Mouse (Mus musculus): ENCODE measurements around the gene Bmpr1a. TPM values are rescaled to one million over a fixed set of nuclear protein-coding genes. Genes with fewer than 3 reads are reported as not detected.

The Bmpr1a gene
- 35.5 and 37.5 TPM in 2 replicates for polyA plus RNA-seq (2016; fragmentation: Nextera tagmentation; extraction: Ambion mirVana)

- Histone ChIP-seq H3K4me1 (peaks cover 29% of the 10 kb centered on the region), H3K27ac (peak within 1 kb of the TSS; percentile 87), H3K4me2 (replicated peaks) (peak within 1 kb of the TSS; percentile 65), H3K9me3 (no peaks in the 10 kb centered on the region), H3K27me3 (replicated peaks) (no peaks in the 10 kb centered on the region), H3K36me3 (no peaks in the 10 kb centered on the region), H3K4me3 (peak within 1 kb of the TSS; percentile 84), H3K9ac (peak within 1 kb of the TSS; percentile 96)
- 9% methylated on average over 15 of the region's 15 CpGs for WGBS
- ATAC-seq (ENCODE audit: low FRiP score, low read depth), result no peak
These were observed at the start of gene Bmpr1a for GRCm38 (mm10) chr14:34503325-34503647. Gene Bmpr1a, minus strand, starts transcription at chr14:34503341.

- WGBS, result 93% methylated on average over 5 of the region's 5 CpGs
- H3K4me2 ChIP-seq (replicated peaks), result no peak overlapping the region
- H3K4me1 ChIP-seq, result peaks cover 3% of the 10 kb centered on the region; the same call in 1 of the 2 replicates
- H3K27me3 ChIP-seq (replicated peaks), result no peaks in the 10 kb centered on the region
- no peak for ATAC-seq (ENCODE audit: low FRiP score, low read depth)
- no peak overlapping the region for H3K27ac ChIP-seq
- H3K4me3 ChIP-seq, result no peak overlapping the region
- no peaks in the 10 kb centered on the region for H3K9me3 ChIP-seq
- no peak overlapping the region for H3K9ac ChIP-seq
- no peaks in the 10 kb centered on the region for H3K36me3 ChIP-seq
These were observed 49.1 kb upstream of the Bmpr1a start for GRCm38 (mm10) chr14:34552226-34552625.

GRCm38 (mm10) chr14:34549004-34549671, 46.0 kb upstream of the Bmpr1a start:
- WGBS, result under 1% methylated on average over 55 of the region's 55 CpGs

GRCm38 (mm10) chr14:34548391-34549001, 45.4 kb upstream of the Bmpr1a start:
- Histone ChIP-seq H3K27ac (no peak overlapping the region), H3K9me3 (no peaks in the 10 kb centered on the region), H3K36me3 (no peaks in the 10 kb centered on the region), H3K4me3 (peak overlapping the region; percentile 70), H3K27me3 (replicated peaks) (no peaks in the 10 kb centered on the region), H3K4me1 (peaks cover 3% of the 10 kb centered on the region; the same call in 1 of the 2 replicates), H3K4me2 (replicated peaks) (peak overlapping the region; percentile 88), H3K9ac (peak overlapping the region; percentile 82)
- peak; percentile 61 for ATAC-seq (ENCODE audit: low FRiP score, low read depth)
- WGBS, result 1% methylated on average over 27 of the region's 27 CpGs

More at GRCm38 (mm10) chr14:34549004-34549671, 46.0 kb upstream of the Bmpr1a start:
- Histone ChIP-seq H3K27me3 (replicated peaks) (no peaks in the 10 kb centered on the region), H3K9me3 (no peaks in the 10 kb centered on the region), H3K36me3 (no peaks in the 10 kb centered on the region), H3K4me2 (replicated peaks) (peak overlapping the region; percentile 88), H3K4me1 (peaks cover 3% of the 10 kb centered on the region; the same call in 1 of the 2 replicates), H3K4me3 (peak overlapping the region; percentile 70), H3K27ac (peak overlapping the region; percentile 64; the same call in 1 of the 2 replicates), H3K9ac (peak overlapping the region; percentile 82)
- ATAC-seq (ENCODE audit: low FRiP score, low read depth), result peak; percentile 96

GRCm38 (mm10) chr14:34544545-34544944, 41.4 kb upstream of the Bmpr1a start:
- 82% methylated on average over 2 of the region's 2 CpGs for WGBS
- Histone ChIP-seq H3K9ac (no peak overlapping the region), H3K36me3 (no peaks in the 10 kb centered on the region), H3K4me2 (replicated peaks) (no peak overlapping the region), H3K27ac (no peak overlapping the region), H3K27me3 (replicated peaks) (no peaks in the 10 kb centered on the region), H3K9me3 (no peaks in the 10 kb centered on the region), H3K4me1 (peaks cover 3% of the 10 kb centered on the region; the same call in 1 of the 2 replicates), H3K4me3 (no peak overlapping the region)
- ATAC-seq (ENCODE audit: low FRiP score, low read depth), result no peak

GRCm38 (mm10) chr14:34544001-34544400, 40.9 kb upstream of the Bmpr1a start:
- WGBS, result 89% methylated on average over 6 of the region's 6 CpGs
- no peak overlapping the region for H3K27ac ChIP-seq
- H3K4me3 ChIP-seq, result no peak overlapping the region
- no peak overlapping the region for H3K4me2 ChIP-seq (replicated peaks)
- H3K36me3 ChIP-seq, result no peaks in the 10 kb centered on the region
- ATAC-seq (ENCODE audit: low FRiP score, low read depth), result no peak
- H3K4me1 ChIP-seq, result peaks cover 3% of the 10 kb centered on the region; the same call in 1 of the 2 replicates
- H3K9me3 ChIP-seq, result no peaks in the 10 kb centered on the region
- no peak overlapping the region for H3K9ac ChIP-seq
- H3K27me3 ChIP-seq (replicated peaks), result no peaks in the 10 kb centered on the region

- WGBS, result 82% methylated on average over 6 of the region's 6 CpGs
- H3K4me2 ChIP-seq (replicated peaks), result no peak overlapping the region
These were observed 40.5 kb upstream of the Bmpr1a start for GRCm38 (mm10) chr14:34543596-34543995.

GRCm38 (mm10) chr14:34541896-34542295, 38.8 kb upstream of the Bmpr1a start:
- no peaks in the 10 kb centered on the region for H3K36me3 ChIP-seq
- no peak overlapping the region for H3K4me2 ChIP-seq (replicated peaks)
- no peak for ATAC-seq (ENCODE audit: low FRiP score, low read depth)
- 93% methylated on average over 5 of the region's 5 CpGs for WGBS
- no peaks in the 10 kb centered on the region for H3K9me3 ChIP-seq
- no peak overlapping the region for H3K4me3 ChIP-seq
- no peak overlapping the region for H3K9ac ChIP-seq
- H3K4me1 ChIP-seq, result no peaks in the 10 kb centered on the region
- no peak overlapping the region for H3K27ac ChIP-seq
- no peaks in the 10 kb centered on the region for H3K27me3 ChIP-seq (replicated peaks)

More at GRCm38 (mm10) chr14:34543596-34543995, 40.5 kb upstream of the Bmpr1a start:
- H3K9me3 ChIP-seq, result no peaks in the 10 kb centered on the region
- no peaks in the 10 kb centered on the region for H3K36me3 ChIP-seq
- H3K27me3 ChIP-seq (replicated peaks), result no peaks in the 10 kb centered on the region
- peaks cover 3% of the 10 kb centered on the region; the same call in 1 of the 2 replicates for H3K4me1 ChIP-seq
- H3K9ac ChIP-seq, result no peak overlapping the region
- no peak overlapping the region for H3K4me3 ChIP-seq
- ATAC-seq (ENCODE audit: low FRiP score, low read depth), result no peak
- H3K27ac ChIP-seq, result no peak overlapping the region

GRCm38 (mm10) chr14:34540685-34541162, 37.6 kb upstream of the Bmpr1a start:
- Histone ChIP-seq H3K4me3 (no peak overlapping the region), H3K27ac (no peak overlapping the region), H3K27me3 (replicated peaks) (no peaks in the 10 kb centered on the region), H3K36me3 (no peaks in the 10 kb centered on the region), H3K9me3 (no peaks in the 10 kb centered on the region), H3K4me1 (no peaks in the 10 kb centered on the region), H3K9ac (no peak overlapping the region), H3K4me2 (replicated peaks) (peak overlapping the region; percentile 30; the same call in 1 of the 2 replicates)
- 8% methylated on average over 17 of the region's 17 CpGs for WGBS
- ATAC-seq (ENCODE audit: low FRiP score, low read depth), result peak; percentile 54

- no peaks in the 10 kb centered on the region for H3K4me1 ChIP-seq
- H3K9me3 ChIP-seq, result no peaks in the 10 kb centered on the region
- no peaks in the 10 kb centered on the region for H3K36me3 ChIP-seq
- no peak overlapping the region for H3K27ac ChIP-seq
- ATAC-seq (ENCODE audit: low FRiP score, low read depth), result no peak
- H3K4me3 ChIP-seq, result no peak overlapping the region
- no peak overlapping the region for H3K4me2 ChIP-seq (replicated peaks)
- no peak overlapping the region for H3K9ac ChIP-seq
- WGBS, result 62% methylated on average over 4 of the region's 4 CpGs
- no peaks in the 10 kb centered on the region for H3K27me3 ChIP-seq (replicated peaks)
These were observed 32.7 kb upstream of the Bmpr1a start for GRCm38 (mm10) chr14:34535883-34536282.

GRCm38 (mm10) chr14:34533537-34533936, 30.4 kb upstream of the Bmpr1a start:
- WGBS, result 88% methylated on average over 5 of the region's 5 CpGs
- no peaks in the 10 kb centered on the region; the same call in 1 of the 2 replicates for H3K27me3 ChIP-seq (replicated peaks)
- ATAC-seq (ENCODE audit: low FRiP score, low read depth), result no peak
- no peak overlapping the region for H3K9ac ChIP-seq
- H3K4me1 ChIP-seq, result no peaks in the 10 kb centered on the region
- H3K36me3 ChIP-seq, result no peaks in the 10 kb centered on the region
- no peaks in the 10 kb centered on the region; the same call in 1 of the 2 replicates for H3K9me3 ChIP-seq
- no peak overlapping the region for H3K27ac ChIP-seq
- H3K4me2 ChIP-seq (replicated peaks), result no peak overlapping the region
- no peak overlapping the region for H3K4me3 ChIP-seq

- 88% methylated on average over 6 of the region's 6 CpGs for WGBS
- Histone ChIP-seq H3K4me1 (no peaks in the 10 kb centered on the region), H3K4me2 (replicated peaks) (no peak overlapping the region), H3K4me3 (no peak overlapping the region), H3K27ac (no peak overlapping the region), H3K27me3 (replicated peaks) (no peaks in the 10 kb centered on the region; the same call in 1 of the 2 replicates), H3K9me3 (no peaks in the 10 kb centered on the region; the same call in 1 of the 2 replicates), H3K9ac (no peak overlapping the region), H3K36me3 (no peaks in the 10 kb centered on the region)
- ATAC-seq (ENCODE audit: low FRiP score, low read depth), result no peak
These were observed 29.4 kb upstream of the Bmpr1a start for GRCm38 (mm10) chr14:34532536-34532935.
